Mouse (Mus musculus) embryonic fibroblast, embryonic 13.5 days (primary cell): Measurements from ENCODE around the gene Rgp1.

Experiments
- CTCF ChIP-seq: IDR thresholded peaks from 2 replicates; pipeline ENCODE4 v1.5.1; 2011; ENCODE audit warnings: mild to moderate bottlenecking, control low read depth, low read length, moderate library complexity, borderline replicate concordance; ENCODE audit not compliant: insufficient read depth
- POLR2A ChIP-seq: IDR thresholded peaks from 2 replicates; pipeline ENCODE4 v1.6.1; 2011; ENCODE audit warnings: low read depth, mild to moderate bottlenecking, control low read depth, low read length, moderate library complexity

- no peak for TF ChIP-seq POLR2A
- TF ChIP-seq CTCF = no peak
Observed at GRCm38 (mm10) chr4:43536031-43536430, 42.5 kb upstream of the Rgp1 start.
